Mouse (Mus musculus): ENCODE measurements around the gene Zfp1.

GRCm38 (mm10) chr8:111614786-111615701 lies 28.2 kb upstream of the Zfp1 start:
- TF ChIP-seq ZNF384 (IDR thresholded peaks at IDR 0.05; ENCODE audit: low read depth, low read length) (no peak), HCFC1 (IDR thresholded peaks at IDR 0.05; ENCODE audit: borderline replicate concordance, insufficient read depth, low read length) (no peak), MAFK (IDR thresholded peaks at IDR 0.05; ENCODE audit: insufficient read depth, low read depth, low read length) (no peak), ZC3H11A (IDR thresholded peaks at IDR 0.05; ENCODE audit: borderline replicate concordance, low read depth, low read length) (no peak), CHD2 (IDR thresholded peaks at IDR 0.05; ENCODE audit: low read depth, low read length) (no peak)
